Mouse (Mus musculus) yolk sac, embryonic 10.5 days (tissue): ENCODE measurements around the gene Uggt1.

ENCODE experiments used
- DNase-seq: peaks from one replicate; pipeline ENCODE4 v3.0.0-alpha.2; 2017; ENCODE audit warnings: low spot score

The Uggt1 gene

DNA sequence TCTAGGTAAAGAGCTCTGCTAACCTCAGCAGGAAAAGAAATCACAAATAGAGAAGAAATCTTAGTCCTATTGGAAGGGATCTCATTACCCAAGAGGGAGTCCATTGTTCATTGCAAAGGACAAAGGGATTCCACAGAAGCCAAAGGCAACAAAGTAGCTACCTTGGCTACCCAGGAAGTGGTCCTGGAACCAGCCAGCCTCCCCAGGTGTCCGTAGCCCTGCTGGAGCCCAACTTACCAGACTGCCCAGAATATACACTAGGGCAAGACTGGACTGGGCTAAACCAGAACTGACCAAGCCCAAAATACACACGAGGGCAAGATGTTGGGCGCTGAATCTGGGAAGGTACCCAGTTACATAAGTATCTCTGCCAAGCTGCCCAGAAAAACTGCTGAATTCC lies 129.7 kb downstream of the Uggt1 start:
- no peak for DNase-seq

DNA sequence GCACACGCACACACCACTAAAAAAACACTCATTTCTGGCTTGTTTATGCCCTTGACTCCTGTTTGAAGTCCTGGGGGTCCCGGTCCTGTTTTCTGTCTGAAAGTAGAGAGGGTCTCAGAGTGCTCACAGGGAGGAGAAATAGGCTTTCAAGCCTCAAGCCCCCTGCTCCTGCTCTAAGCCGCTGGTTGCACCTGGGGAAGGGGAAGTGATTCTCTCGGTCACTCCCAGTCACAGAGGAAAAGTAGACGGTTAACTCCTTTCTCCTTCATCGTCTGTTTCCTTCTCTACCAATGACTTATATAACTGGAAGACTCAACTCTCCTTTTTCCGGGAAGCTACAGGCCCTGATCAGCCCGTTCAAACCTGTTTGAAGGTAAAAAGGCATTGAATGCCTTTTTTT lies 130.8 kb downstream of the Uggt1 start:
- no peak for DNase-seq

- no peak for DNase-seq
These were observed 131.9 kb downstream of the Uggt1 start for GRCm38 (mm10) chr1:36112665-36113064.

DNA sequence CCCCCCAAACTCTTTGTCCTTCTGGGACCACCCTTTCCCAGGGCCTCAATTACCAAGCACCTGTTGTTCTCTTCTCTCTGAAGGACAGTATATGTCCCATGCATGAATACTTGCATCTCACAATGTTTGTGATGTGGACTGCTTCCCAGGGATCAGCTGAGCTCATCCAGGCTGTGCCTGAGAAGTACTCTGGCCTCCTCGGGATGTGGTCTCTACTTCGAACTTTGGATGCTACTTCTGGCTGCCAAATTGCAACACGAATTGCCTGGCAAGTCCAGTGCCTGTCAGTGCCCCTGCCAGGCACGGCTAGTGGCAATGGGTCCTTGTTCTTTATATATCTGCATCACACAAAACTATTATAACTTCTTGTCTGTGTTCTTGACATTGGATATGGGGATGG lies 134.5 kb downstream of the Uggt1 start:
- no peak for DNase-seq

DNA sequence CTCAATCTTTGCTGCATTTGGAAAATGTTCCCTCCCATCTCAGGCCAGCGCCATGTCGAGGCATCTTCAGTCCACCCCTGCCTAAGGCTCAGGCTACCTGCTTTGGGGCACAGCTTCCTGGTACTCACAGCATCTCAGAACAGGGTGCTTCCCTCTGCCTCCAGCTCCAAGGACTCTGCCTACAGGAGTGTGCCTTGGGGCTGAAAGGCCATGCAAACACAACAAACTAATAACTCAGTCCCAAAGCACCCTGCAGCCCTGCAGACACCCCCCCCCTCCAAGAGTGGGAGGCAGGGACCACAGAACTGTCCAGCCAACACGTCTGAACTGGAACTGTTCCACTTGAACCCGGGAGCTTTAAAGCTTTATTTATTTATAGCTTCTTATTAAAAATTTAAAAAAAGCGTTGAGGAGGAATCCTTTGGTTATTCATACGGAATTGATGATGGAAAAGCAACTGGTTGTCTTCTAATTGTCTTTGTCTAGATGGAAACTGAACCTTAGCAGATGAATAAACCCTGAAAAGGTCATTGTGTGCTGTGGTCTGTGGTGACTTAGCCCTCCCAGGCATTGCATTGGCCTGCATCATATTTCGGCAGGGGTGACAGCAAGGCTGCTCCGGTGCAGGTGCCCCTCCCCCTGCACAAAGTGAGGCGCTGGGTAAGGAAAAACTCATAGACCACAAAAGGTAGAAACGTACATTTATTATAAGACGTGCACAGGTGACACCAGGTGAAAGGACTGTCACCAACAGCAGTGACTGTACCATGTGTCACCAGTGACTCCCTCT lies 138.4 kb downstream of the Uggt1 start:
- no peak for DNase-seq

DNA sequence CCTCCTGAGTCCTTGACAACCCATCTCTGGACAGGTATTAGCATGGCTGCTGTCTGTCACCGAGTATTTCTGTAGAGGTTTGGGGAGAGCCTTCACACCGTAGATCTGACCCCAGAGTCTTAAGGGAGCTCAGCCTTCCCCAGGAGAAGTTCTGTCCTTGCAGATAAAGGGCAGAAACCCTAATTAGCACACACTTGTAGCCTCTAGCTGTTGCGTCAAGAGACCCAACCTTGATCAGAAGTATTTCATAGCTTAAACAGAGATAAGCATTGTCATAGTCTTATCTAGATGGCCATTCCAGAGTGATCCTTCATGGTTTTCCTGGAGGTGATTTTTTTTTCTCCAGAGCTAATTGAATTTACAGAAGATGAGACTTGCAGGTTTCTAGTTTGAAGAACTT lies 144.1 kb downstream of the Uggt1 start:
- DNase-seq, result no peak

- no peak for DNase-seq
These were observed 146.1 kb downstream of the Uggt1 start for GRCm38 (mm10) chr1:36098432-36098831.

DNA sequence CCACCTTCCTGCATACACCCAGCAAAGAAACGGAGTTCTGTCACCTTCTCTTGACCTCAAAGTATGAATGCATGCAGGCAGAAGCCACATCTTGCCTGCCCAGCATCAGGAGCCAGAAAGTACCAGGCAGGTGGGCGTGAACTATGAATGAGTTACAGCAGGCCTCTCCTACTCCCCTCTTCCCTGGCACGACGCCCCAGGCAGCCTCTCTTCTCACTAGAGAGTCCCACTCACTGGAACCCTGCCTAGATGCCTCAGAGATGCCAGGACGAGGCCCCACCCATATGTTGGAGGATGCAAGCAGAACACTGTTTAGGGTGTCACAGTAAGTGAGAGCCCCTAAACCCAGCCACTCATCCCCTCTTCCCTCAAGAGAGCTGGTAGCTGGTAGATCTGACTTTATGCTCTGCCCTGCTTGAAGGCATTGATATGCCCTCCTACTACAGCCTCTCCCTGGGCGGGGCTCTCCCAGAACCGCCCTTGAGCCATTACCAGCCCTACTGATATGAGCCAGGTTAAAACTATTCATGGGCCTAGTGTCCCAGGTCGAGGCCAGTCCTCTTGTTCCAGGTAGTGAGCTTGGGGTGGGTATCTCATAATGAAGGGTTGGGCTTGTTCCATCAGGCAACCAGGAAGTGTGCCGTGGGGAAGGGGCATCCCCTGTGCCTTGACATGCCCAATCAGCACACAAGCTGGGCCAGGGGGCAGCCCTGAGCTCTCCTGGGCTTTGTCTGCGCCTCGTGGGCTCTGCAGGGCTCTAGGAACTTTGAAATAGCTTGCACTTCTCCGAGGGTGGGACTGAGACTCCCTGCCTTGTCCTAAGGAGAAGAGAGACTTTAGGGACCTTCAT lies 148.9 kb downstream of the Uggt1 start:
- no peak for DNase-seq

DNA sequence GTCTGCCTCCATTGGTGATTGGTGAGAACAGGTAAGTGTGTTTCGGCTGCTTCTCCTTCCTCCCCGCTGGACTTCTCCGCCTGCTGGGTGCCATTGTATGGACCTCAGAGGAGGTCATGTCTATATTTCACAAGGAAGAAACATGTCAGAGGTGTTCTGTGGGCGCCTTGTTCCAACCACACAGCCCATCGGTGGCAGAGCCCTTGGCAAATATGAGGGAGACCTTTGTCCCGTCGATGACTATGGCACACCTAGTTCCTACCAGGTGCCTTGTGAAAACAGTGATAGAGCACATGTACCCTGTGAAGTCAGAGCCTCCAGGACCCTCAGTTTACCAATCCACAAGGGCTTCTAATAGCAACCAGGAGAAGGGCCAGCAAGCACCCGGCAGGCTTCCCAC lies 150.8 kb downstream of the Uggt1 start:
- no peak for DNase-seq

GRCm38 (mm10) chr1:36091246-36091645 lies 153.3 kb downstream of the Uggt1 start:
- no peak for DNase-seq

GRCm38 (mm10) chr1:36090722-36091110 lies 153.8 kb downstream of the Uggt1 start:
- no peak for DNase-seq
